Comparison of ENCODE assay signal across 8 mouse cellular contexts in the genomic region with DNA sequence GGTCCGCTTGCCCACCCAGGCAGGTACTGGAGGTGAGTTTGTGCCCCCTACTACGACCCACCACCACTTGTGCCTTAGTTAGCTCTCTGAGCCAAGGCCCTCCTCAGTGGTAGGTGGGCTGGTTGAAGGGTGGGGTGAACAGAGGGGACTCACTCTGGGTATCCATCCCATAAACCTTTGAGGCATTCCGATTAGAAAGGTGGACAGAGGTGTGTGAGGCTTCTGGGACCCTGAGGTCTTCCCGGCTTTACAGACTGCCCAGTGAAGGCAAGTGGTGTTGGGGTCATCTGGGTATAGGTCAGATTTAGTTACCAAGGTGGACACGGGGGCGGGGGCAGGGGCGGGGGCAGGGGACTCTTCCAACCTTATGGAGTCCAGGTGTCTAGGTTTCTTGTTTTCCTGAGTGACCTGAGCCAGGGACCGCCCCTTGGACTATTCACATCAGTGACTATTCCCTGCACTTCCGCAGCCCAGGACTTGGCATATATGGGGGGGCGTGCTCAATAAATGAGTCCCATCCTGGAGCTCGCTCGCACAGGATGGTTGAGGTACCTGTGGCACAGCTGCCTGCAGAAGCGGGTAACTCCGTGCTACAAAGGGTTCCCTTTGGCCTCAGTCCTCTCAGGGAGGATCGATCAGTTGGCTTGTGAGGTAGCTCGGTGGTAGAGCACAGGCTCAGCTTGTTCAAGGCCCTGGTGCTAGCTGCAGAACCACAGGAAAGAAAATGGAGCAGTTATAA. TPM values are rescaled to one million over a fixed set of nuclear protein-coding genes. Genes with fewer than 3 reads are reported as not detected.
DNase-seq lines count a peak whose midpoint lies in the region; ATAC-seq and TF ChIP-seq lines count a peak whose summit lies in the region.

No protein-coding gene starts in this region.

- peak; percentile 55 for DNase-seq in 3134 (ENCODE audit: extremely low read depth, insufficient read length, low spot score)
- no peak for DNase-seq in urinary bladder, postnatal 36 days (ENCODE audit: low spot score in 2 of 2)
- no peak for DNase-seq in layer of hippocampus, postnatal 14 days (ENCODE audit: low spot score in 2 of 2)
- DNase-seq in layer of hippocampus, postnatal 25 days (ENCODE audit: extremely low spot score in 1 of 2, low spot score in 1 of 2), result no peak
- DNase-seq in spleen, adult 12 weeks (ENCODE audit: low spot score), result no peak

- peak overlapping the region; percentile 77 for H3K4me3 ChIP-seq in E14TG2a.4 (replicated peaks; ENCODE audit: low read length)
- H3K4me3 ChIP-seq in hindbrain, embryonic 13.5 days, result peak overlapping the region; percentile 87
- H3K4me3 ChIP-seq in liver, embryonic 12.5 days, result peak overlapping the region; percentile 63

- no peak for TF ChIP-seq CTCF in E14TG2a.4 (conservative IDR thresholded peaks at IDR 0.05; ENCODE audit: low read length)

- H3K9ac ChIP-seq in hindbrain, embryonic 13.5 days, result peak overlapping the region; percentile 99
- H3K9ac ChIP-seq in liver, embryonic 12.5 days, result no peak overlapping the region

- H3K4me1 ChIP-seq in E14TG2a.4 (replicated peaks; ENCODE audit: low read depth, low read length), result peaks cover 92% of the 10 kb centered on the region
- peaks cover 72% of the 10 kb centered on the region for H3K4me1 ChIP-seq in hindbrain, embryonic 13.5 days (replicated peaks)
- peaks cover 37% of the 10 kb centered on the region for H3K4me1 ChIP-seq in liver, embryonic 12.5 days

- peak overlapping the region; percentile 86 for H3K4me2 ChIP-seq in hindbrain, embryonic 13.5 days
- peak overlapping the region; percentile 73 for H3K4me2 ChIP-seq in liver, embryonic 12.5 days

- WGBS in hindbrain, embryonic 13.5 days, result 72% methylated on average over 16 of the region's 16 CpGs
- WGBS in liver, embryonic 12.5 days (ENCODE audit: insufficient replicate concordance), result 68% methylated on average over 16 of the region's 16 CpGs

- H3K27me3 ChIP-seq in E14TG2a.4 (ENCODE audit: insufficient read depth, low read length), result no peaks in the 10 kb centered on the region
- H3K27me3 ChIP-seq in hindbrain, embryonic 13.5 days, result no peaks in the 10 kb centered on the region
- peaks cover 54% of the 10 kb centered on the region for H3K27me3 ChIP-seq in liver, embryonic 12.5 days (replicated peaks)

- H3K36me3 ChIP-seq in E14TG2a.4 (ENCODE audit: insufficient read depth, low read length), result peaks cover 55% of the 10 kb centered on the region
- H3K36me3 ChIP-seq in hindbrain, embryonic 13.5 days, result peaks cover 17% of the 10 kb centered on the region
- H3K36me3 ChIP-seq in liver, embryonic 12.5 days, result no peaks in the 10 kb centered on the region

- no peaks in the 10 kb centered on the region for H3K9me3 ChIP-seq in E14TG2a.4 (ENCODE audit: low read length)
- H3K9me3 ChIP-seq in hindbrain, embryonic 13.5 days, result no peaks in the 10 kb centered on the region
- H3K9me3 ChIP-seq in liver, embryonic 12.5 days (replicated peaks), result no peaks in the 10 kb centered on the region

- ATAC-seq in hindbrain, embryonic 13.5 days (ENCODE audit: low FRiP score), result no peak
- ATAC-seq in liver, embryonic 12.5 days, result no peak

- H3K27ac ChIP-seq in hindbrain, embryonic 13.5 days, result peak overlapping the region; percentile 95
- H3K27ac ChIP-seq in liver, embryonic 12.5 days, result peak overlapping the region; percentile 66; the same call in 1 of the 2 replicates

RNA-seq across cellular contexts. Expression of a gene that starts 6.8 kb away (rescaled TPM):
- polyA plus RNA-seq in hindbrain, embryonic 13.5 days (2015; fragmentation: Nextera tagmentation; extraction: Ambion mirVana), result 31.3 and 31.8 TPM in 2 replicates
- 4.5 TPM in 2 replicates for polyA plus RNA-seq in liver, embryonic 12.5 days (2016; fragmentation: Nextera tagmentation; extraction: Ambion mirVana)
- total RNA-seq in layer of hippocampus, postnatal 14 days (2021), result 100 to 1,000 TPM; 117 to 118 TPM
- 100 to 1,000 TPM; 144 to 147 TPM for total RNA-seq in layer of hippocampus, postnatal 25 days (2021)

RNA-seq across cellular contexts. Expression of a gene that starts 57.7 kb away (rescaled TPM):
- polyA plus RNA-seq in hindbrain, embryonic 13.5 days (2015; fragmentation: Nextera tagmentation; extraction: Ambion mirVana), result 91.7 and 95.8 TPM in 2 replicates
- polyA plus RNA-seq in liver, embryonic 12.5 days (2016; fragmentation: Nextera tagmentation; extraction: Ambion mirVana), result 26.6 and 28.0 TPM in 2 replicates
- total RNA-seq in layer of hippocampus, postnatal 14 days (2021), result 10 to 100 TPM; 69.7 to 72.9 TPM
- 10 to 100 TPM; 61.3 to 66.5 TPM for total RNA-seq in layer of hippocampus, postnatal 25 days (2021)
